Mouse (Mus musculus) heart, embryonic 10.5 days (tissue): ENCODE measurements at regions not wholly inside any gene's neighbourhood (a gene's known extent, or its start where the extent isn't known, plus 50 kb on each side); places are given as distances from the start of the nearest gene placed in this dataset.

Source experiments
- DNase-seq: peaks from one replicate; pipeline ENCODE4 v3.0.0-alpha.2; 2017; ENCODE audit warnings: low spot score
- H3K27ac ChIP-seq: fragments of 300-500 bp; sonication (generic); 2 replicates; pipeline ENCODE4 v1.5.1; 2016; ENCODE audit warnings: mild to moderate bottlenecking
- H3K27me3 ChIP-seq: fragments of 300-500 bp; sonication (generic); 2 replicates; pipeline ENCODE4 v1.6.1; 2016; ENCODE audit warnings: mild to moderate bottlenecking; ENCODE audit not compliant: poor library complexity, insufficient read depth, severe bottlenecking
- H3K36me3 ChIP-seq: fragments of 300-500 bp; sonication (generic); 2 replicates; pipeline ENCODE4 v1.6.1; 2016; ENCODE audit warnings: mild to moderate bottlenecking, moderate library complexity
- H3K4me1 ChIP-seq: fragments of 300-500 bp; sonication (generic); 2 replicates; pipeline ENCODE4 v1.6.1; 2016; ENCODE audit warnings: mild to moderate bottlenecking
- H3K4me3 ChIP-seq: fragments of 300-500 bp; sonication (generic); 2 replicates; pipeline ENCODE4 v1.5.1; 2016; ENCODE audit warnings: mild to moderate bottlenecking, moderate library complexity
- H3K9me3 ChIP-seq: fragments of 300-500 bp; sonication (generic); 2 replicates; pipeline ENCODE4 v1.6.1; 2016; ENCODE audit warnings: mild to moderate bottlenecking, moderate library complexity
- WGBS: fragments of 180-500 bp; shearing (Covaris S2); methylation state at CpG from one replicate; pipeline ENCODE4 v1.1.7; 2016; 5-methylcytosine and 5-hydroxymethylcytosine counted together

DNA sequence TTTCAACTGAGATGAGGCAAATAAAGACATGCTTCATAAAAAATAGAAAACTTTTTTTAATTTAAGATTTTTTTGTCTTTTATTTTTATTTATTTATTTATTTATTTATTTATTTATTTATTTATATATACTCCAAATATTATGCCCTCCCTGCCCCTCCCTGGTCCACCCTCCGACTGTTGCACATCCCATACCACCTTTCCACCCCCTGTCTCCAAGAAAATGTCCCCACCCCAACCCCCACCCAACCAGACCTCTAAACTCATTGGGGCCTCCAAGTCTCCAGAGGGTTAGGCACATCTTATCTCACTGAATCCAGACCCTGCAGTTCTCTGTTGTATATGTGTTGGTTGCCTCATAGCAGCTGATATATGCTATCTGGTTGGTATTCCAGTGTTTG is 821.2 kb upstream of the Cdh7 start:
- H3K9me3 ChIP-seq: no peaks in the 10 kb centered on the region
- H3K4me3 ChIP-seq: no peak overlapping the region
- H3K4me1 ChIP-seq: no peaks in the 10 kb centered on the region
- H3K27me3 ChIP-seq: no peaks in the 10 kb centered on the region
- 87% methylated on average over 1 of the region's 1 CpGs for WGBS
- H3K36me3 ChIP-seq: no peaks in the 10 kb centered on the region
- H3K27ac ChIP-seq: no peak overlapping the region
- DNase-seq: peak; percentile 69

DNA sequence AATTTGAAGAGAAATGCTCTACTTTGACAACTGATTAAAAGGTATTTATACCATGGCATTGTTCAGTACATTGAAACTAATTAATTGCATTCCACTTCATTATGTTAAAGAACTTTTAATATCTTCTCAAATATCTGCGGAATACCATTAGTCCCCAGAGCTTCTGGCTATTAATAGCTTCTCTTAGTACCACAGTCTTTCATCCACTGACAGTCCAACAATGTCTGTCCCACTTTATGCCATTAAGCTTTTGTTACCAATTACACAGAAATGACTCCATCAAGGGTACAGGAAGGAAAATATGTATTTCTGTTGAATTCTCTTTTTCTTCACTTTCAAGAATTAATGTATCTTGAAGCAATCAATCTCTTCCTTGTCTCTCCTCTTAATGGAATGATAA is 811.4 kb upstream of the Cdh7 start:
- Histone ChIP-seq H3K27ac (no peak overlapping the region), H3K4me1 (no peaks in the 10 kb centered on the region), H3K4me3 (no peak overlapping the region), H3K27me3 (no peaks in the 10 kb centered on the region), H3K36me3 (no peaks in the 10 kb centered on the region), H3K9me3 (no peaks in the 10 kb centered on the region)
- DNase-seq: no peak
- 70% methylated on average over 1 of the region's 1 CpGs for WGBS

DNA sequence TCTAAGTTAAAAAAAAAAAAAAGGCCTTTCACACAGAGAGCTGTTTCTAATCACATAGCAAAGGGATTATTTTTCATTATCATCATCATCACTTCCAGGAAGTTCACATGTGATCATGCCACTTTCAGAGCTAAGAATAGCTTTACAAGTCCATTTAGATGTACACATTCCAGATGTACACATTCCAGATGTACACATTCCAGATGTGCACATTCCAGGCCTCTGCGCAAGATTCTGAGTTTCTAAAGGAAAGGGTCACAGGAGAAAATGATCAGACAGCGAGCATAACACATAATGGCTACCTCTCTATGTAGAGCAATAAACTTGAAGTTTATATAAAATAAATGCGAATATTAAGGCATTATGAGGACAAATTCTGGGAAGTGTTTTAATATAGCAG is 795.7 kb upstream of the Cdh7 start:
- no peaks in the 10 kb centered on the region for H3K4me1 ChIP-seq
- no peaks in the 10 kb centered on the region for H3K36me3 ChIP-seq
- WGBS: 81% methylated on average over 3 of the region's 3 CpGs
- no peak overlapping the region for H3K27ac ChIP-seq
- no peaks in the 10 kb centered on the region for H3K9me3 ChIP-seq
- no peaks in the 10 kb centered on the region for H3K27me3 ChIP-seq
- no peak for DNase-seq
- no peak overlapping the region for H3K4me3 ChIP-seq

DNA sequence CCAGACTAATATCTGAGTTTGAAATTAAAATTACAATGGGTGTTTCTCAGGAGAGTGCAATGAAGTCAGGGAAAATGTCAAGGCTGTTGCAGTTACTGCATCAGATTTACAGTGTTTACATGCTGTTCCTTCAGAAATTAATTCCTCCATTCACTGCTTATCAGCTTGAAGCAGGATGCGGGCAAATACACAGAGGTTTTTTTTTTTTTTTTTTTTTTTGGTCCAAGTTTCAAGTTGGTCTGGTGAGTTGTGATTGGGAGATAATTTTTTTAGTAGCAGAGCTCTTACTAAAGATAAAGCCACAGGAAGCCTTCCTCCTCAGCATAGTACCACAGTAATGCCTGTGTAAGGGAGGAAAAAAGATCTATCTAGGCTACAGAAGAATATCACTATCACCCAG is 762.1 kb upstream of the Cdh7 start:
- no peaks in the 10 kb centered on the region for H3K36me3 ChIP-seq
- H3K4me1 ChIP-seq: no peaks in the 10 kb centered on the region
- no peaks in the 10 kb centered on the region for H3K27me3 ChIP-seq
- WGBS: 66% methylated on average over 1 of the region's 1 CpGs
- H3K9me3 ChIP-seq: no peaks in the 10 kb centered on the region
- no peak for DNase-seq
- no peak overlapping the region for H3K4me3 ChIP-seq
- no peak overlapping the region for H3K27ac ChIP-seq

DNA sequence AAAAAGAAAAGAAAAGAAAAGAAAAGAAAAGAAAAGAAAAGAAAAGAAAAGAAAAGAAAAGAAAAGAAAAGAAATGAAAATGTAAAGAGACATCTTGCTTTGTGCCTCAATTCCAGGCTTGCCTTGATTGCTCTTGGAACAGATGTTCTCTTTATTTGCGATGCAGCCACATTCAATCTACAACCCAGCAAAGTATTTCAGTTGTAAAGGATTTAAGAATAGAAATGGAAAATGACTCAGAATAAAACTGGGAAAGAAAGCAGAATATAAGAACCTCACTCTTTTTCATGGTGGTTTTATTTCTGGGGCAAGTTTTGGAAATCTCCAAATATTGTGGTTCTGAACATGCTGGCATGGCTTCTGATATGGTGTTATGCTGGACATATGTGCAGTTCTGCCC is 758.7 kb upstream of the Cdh7 start:
- Histone ChIP-seq H3K36me3 (no peaks in the 10 kb centered on the region), H3K4me3 (no peak overlapping the region), H3K27ac (no peak overlapping the region), H3K4me1 (no peaks in the 10 kb centered on the region), H3K9me3 (no peaks in the 10 kb centered on the region), H3K27me3 (no peaks in the 10 kb centered on the region)
- 90% methylated on average over 1 of the region's 1 CpGs for WGBS
- DNase-seq: no peak
